Mouse (Mus musculus) gonadal fat pad, adult 2 months (tissue): ENCODE data around the gene Prkar1a. TPM values are rescaled to one million over a fixed set of nuclear protein-coding genes. Genes with fewer than 3 reads are reported as not detected.
"Not testable (repeated sequence)": the region's sequence is repeated elsewhere in the genome, so short reads cannot be mapped to it uniquely, and the experiment has no call there.

ENCODE experiments used
- DNase-seq: peaks from one replicate; pipeline ENCODE4 v3.0.0-alpha.2; 2012; ENCODE audit warnings: low read depth
- polyA plus RNA-seq: library from polyadenylated mRNA; depleted of rRNA; stranded (reverse); fragments of >200 nt; gene quantifications from 2 replicates; pipeline ENCODE4 v1.2.3, GENCODE M21; 2012

The Prkar1a gene
- polyA plus RNA-seq, 1 experiment, result 79.9 TPM

DNA sequence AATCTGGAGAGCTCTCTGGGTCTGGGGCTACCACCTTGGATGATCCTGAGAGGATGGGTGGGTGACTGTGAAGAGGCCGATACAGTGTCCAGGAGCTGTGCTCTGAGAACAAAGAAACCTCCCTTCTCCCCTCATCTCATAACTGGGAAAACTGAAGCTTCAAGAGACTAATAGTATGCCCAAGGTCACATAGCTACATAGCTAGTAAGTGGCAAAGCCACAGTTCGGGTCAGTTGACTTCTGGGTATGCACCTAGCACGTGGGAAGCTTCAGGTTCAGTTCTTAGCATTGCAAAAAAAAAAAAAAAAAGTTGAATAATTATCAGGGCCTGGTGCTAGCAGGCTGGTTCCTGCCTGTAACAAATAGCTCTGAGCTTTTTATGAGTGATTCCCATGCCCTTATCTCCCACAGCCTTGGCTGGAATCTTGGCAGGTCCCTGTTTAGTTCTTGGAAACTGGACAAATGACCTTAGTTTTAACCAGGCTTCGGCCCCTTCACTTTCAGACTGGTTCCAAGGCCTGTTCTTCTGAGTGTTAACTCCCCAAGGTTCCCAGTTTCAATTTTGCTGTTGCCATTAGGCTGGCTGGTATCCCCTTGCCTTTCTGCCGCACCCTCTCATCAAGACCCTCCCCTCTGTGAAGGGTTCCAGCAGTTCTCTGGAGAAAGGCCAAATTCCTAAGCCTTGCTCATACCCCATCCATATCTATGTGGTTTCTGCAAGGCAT, 7.5 kb upstream of the Prkar1a start:
- no peak for DNase-seq

DNA sequence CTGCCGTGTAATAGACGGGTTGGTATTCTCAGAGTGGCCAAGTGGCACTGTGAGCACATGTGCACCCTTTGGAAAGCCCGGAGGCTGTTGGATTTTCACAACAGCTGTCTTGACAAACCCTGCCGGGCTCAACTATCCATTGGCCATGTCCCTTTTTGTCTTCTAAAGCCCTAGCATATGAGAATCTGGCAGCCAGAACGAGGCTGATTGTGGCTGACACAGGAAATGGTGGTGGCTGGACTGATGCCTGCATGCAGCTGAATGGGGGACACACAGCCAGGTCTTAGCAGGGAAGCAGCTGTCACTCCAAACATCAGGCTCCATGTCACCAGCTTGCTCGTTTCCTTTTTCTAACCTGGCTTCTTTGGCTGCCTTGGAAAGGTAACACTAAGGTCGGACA, 695 bp upstream of the Prkar1a start:
- DNase-seq, result no peak

DNA sequence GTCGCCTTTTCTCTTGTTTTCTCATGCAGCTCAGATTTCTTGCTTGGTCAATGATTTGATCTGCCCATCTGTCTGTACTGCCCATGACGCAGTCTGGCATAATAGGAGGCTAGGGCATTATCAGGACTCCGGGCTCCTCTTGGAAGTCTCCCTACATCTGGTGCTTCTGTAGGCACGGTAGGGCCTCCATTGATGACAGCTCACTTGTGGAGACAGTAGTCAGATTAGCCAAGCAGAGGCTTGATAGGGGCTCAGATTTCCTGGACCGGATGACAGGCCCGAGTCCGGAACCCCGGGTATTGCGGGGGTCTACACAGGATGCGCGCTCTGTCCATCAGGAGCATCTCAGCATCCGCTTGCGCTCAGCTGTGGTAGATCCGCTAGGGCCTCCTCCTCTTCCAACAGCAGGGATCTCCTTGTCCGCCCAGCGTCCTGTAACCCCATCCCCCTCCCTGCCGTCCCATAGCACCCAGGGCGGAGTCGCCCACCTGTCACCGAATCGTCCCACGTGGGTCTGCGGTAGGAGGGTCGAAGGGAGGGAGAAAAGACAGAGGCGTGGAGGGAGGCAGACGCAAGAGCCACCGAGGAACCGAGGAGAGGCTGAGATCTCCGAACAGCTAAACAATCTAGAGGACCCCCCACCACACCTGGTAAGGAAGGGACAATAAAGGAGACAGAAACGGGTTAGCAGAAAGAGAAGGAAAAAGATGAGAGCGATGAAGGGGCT, 933 bp downstream of the Prkar1a start:
- DNase-seq, result no peak

DNA sequence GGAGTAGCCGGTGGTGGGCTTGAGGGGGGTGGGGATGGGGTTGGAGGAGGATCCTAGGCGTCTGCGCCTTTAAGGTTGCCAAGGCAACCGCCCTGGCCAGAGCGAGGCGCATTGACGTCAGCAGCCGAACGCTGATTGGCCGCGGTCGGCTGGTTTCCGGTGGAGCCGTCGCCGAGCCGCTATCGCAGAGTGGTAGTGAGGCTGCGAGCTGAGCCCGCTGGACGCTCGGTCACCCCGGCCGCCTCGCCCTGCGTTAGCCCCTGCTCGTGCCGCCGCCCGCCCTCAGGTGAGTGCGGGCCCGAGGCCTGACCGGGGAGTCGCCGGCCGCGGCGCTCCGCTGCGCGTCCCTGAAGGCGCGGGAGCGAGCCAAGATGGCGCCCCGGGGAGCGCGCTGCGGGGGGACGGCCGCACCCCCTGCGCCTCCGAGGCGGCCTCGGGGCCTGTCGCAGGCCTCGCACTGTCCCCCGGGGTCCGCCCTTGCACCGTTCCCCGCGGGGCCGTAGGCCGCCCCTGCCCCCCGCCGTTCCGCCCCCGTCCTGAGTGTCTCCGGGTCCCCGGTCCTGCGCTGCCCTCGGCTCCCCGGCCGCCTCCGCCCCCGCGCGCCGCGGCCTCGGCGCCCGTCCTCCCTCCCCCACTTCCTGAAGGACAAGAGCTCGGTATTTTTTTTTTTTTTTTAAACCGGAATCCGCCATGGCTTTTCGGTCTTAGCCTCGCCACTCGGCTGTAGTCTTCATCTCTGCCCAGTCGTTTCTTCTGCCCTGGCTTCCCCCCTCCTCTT, 1.8 kb downstream of the Prkar1a start:
- no peak for DNase-seq

DNA sequence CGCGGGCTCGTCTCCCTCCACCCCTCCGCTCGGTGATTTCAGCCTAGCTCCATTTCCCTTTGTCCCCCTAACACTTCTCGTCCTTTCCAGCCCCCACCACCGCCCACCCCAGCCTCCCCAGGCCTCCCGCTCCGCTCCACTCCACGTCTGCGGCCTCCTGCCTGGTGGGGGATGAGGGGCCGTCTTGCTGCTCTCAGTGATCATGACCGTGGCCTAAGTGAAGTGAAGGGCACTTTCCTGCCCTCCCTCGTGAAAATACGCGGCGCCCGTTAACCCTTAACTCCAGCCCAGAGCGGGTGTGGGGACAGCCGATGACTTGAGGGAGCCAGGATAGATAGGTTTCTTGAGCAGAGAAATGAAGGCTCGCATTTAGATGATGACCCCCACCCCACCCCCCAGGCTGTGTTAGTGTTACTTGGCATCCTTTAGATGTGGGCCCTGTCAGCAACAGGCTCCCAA, 2.4 kb downstream of the Prkar1a start:
- DNase-seq, result no peak

DNA sequence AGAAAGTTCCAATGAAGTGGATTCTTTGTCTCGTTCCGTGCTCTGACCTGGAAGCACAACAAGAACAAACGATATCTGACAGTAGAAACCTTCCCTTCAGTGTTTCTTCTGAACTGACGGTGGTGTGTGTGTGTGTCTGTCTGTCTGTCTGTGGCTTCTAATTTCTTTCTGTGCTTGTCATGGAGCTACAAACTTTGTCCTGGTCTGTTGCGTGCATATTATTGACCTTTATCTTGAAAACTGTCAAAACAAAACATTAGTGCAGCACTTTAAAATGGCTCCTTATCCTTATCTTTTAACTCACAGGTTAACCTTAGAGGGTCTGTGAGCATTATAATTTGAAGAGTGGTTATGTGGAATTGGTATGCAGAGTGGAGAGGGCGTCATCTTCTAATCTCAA, 3.3 kb downstream of the Prkar1a start:
- no peak for DNase-seq

DNA sequence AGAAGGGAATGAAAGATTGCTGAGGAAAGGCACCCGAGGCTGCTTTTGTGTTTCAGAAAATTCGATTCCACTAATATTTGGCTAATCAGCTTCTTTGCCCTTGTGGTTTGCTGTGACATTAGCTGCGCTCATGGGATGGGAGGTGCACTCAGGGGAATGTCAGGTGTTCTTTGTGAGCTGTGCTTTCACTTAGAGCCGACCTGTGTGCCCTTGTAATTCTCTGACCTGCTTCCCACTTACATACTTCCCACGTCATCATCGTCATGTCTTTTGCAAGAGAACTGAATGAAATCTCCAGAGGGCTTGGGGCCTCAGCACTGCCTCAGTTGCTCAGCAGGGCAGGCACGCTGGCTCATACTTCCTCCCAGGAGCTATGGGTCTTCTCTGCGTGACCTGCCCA, 4.0 kb downstream of the Prkar1a start:
- no peak for DNase-seq

DNA sequence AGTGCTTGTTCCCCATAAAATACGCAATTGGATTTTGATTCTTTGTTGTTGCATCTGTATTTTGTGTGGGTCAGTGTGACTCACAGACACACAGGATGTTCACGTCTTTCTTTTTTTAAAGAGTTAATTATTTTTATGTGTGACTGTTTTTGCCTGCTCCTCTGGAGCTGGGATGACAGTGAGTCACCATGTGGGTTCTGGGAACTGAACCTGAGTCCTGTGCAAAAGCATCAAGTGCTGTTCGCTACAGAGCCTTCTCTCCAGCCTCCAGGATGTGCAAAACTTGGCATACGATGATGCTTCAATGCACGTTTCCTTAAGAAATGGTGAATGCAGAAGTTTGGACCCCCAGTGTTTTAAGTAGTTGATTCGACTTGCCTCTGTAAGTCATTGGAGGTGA, 5.4 kb downstream of the Prkar1a start:
- DNase-seq, result no peak

DNA sequence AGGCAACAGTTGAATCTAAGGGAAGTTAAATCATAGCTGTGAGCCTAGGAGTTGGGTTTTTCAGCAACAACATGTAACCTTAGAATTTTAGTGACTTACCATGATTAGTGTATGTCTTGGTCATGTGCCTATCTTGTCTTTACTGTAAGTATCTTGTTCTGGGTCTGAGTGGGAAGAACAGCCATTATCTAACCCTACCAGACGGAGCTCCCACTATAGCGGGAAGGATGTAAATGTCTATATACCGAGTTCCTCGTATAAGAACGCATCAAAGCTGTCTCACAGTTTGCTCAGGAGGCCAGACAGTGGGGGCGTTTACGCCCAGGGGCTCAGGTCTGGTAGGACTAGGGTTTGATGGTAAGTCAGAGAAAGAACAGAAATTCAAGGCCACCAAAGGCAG, 7.0 kb downstream of the Prkar1a start:
- no peak for DNase-seq

DNA sequence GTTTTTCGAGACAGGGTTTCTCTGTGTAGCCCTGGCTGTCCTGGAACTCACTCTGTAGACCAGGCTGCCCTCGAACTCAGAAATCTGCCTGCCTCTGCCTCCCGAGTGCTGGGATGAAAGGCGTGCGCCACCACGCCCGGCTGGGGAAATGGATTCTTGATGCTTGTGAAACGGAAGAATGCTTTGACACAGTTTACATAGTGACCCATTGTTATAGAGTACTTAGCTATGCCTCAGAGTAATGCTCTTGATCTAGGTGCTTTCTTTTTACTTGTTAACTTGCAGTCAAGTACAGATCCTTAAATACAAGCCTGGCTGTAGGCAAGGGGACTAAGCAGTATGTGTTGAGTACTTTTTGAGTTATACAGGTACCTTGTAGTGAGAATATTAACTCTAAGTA, 11.3 kb downstream of the Prkar1a start:
- DNase-seq, result not testable (repeated sequence)

DNA sequence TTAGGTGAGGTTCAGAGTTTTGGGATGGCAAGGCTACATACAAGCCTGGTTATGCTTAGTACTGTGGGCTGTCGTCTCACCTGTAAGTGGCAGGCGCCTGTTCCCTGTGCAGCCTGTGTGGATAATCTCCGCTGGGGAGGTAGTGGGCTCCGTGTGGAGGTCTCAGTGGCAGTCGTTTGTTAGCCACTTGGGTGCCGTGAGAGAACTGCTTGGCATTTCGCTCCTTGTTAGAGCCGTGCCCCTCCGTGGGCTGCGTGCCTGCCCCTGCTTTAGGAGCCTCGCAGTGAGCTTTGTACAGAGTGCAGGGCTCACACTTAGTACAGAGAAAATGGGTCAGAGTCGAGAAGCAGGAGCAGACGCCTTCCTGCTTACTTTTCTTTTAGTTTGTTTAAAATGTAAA, 15.1 kb downstream of the Prkar1a start:
- no peak for DNase-seq

DNA sequence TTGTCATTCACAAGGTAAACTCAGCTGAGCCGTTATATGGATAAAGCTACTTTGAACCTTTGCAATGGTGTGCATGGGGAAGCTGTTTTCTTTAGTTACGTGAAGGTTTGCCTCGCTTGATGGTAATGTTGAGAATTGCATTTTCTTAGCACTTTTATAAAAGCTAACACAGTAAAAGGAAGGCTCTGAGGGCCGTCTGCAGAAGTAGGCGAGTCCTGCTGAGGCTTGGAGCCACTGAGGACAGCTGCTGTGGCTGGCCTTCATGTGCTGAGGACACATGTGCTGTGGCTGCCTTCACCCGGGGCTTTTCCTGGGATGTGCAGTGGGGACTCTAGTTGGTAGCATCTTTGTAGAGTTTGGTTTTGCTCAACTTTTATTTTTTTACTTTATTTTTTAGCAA, 16.2 kb downstream of the Prkar1a start:
- no peak for DNase-seq

DNA sequence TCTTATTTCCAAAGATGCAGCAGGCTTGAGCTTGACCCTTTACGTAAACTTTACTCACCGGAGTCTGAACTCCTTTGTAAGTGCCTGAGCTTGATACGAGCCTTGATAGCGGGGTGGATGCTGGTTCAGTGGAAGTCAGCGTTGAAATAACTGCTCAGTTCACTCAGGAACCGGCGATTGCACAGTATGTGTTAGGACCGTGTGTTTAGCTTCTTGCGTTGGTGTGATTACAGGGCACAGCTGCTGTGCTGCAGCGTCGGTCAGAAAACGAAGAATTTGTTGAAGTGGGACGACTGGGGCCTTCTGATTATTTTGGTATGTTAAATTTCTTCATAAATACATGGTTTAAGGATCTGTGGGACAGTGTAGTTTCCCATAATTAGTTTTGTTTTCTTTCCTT, 17.2 kb downstream of the Prkar1a start:
- DNase-seq, result no peak

DNA sequence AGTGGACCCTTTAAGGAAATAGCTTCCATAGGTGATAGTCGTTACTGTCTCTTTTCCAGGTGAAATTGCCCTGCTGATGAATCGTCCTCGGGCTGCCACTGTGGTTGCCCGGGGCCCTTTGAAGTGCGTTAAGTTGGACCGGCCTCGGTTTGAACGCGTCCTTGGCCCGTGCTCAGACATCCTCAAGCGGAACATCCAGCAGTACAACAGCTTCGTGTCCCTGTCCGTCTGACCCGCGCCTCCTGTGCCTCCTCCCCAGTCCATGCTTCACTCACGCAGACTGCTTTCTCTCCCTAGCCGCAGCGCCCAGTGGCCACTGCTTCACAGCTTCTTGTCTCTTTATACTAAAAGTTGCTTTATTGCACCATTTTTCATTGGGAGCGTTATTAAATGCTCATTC, 18.2 kb downstream of the Prkar1a start:
- DNase-seq, result no peak

DNA sequence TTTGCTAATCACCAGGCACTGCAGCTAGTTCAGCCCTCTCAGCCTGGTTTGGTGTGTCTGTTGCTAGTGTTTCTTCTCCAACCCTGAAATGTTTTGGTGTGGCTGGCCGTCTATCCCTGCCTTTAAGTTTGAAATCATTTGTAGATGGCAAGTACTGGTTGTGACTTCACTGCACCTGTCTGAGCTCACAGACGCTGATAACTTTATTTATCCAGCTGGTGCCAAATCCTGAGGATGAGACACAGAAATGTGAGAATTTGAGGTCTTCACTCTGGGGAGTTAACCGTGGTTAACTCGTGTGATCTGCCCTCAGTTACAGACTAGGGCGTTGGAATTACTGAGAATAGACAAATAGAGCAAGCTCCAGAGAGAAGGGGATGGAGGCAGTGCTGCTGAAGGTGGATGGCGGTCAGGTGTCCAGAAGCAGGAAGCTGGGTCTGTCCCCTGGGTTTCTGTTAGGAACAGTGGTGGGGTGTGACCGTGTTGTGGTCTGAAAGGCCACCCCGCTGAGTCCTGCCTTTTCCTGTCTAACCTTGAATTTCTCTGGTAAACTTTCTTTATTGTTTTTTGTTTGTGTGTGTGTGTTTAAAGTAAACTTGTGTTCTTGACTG, 19.0 kb downstream of the Prkar1a start:
- DNase-seq, result no peak

DNA sequence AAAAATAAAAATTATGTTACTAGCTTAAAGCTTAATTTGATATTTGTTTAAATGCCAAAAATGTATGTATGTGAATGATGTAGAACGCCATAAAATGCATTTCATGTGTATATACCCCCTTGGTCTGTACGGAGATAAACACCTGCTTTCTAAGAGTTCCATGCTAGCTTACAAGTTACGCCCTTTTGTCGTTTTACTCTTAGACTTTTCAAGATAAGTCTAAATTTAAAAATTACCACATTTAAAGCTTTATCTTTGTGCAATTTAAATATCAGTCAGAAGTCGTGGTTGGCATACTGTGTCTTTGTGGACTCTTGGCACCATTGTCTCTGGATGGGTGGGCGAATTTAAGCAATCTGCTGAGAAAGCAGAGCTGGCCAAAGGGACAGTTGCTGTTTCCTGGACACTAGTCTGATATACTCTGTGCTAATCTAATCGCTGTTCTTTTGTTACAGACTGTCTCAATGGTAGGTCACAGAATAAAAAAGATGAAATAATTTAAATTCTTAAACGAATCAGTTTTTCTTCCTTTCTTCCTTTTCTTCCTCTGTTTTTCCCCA, 20.0 kb downstream of the Prkar1a start:
- no peak for DNase-seq

DNA sequence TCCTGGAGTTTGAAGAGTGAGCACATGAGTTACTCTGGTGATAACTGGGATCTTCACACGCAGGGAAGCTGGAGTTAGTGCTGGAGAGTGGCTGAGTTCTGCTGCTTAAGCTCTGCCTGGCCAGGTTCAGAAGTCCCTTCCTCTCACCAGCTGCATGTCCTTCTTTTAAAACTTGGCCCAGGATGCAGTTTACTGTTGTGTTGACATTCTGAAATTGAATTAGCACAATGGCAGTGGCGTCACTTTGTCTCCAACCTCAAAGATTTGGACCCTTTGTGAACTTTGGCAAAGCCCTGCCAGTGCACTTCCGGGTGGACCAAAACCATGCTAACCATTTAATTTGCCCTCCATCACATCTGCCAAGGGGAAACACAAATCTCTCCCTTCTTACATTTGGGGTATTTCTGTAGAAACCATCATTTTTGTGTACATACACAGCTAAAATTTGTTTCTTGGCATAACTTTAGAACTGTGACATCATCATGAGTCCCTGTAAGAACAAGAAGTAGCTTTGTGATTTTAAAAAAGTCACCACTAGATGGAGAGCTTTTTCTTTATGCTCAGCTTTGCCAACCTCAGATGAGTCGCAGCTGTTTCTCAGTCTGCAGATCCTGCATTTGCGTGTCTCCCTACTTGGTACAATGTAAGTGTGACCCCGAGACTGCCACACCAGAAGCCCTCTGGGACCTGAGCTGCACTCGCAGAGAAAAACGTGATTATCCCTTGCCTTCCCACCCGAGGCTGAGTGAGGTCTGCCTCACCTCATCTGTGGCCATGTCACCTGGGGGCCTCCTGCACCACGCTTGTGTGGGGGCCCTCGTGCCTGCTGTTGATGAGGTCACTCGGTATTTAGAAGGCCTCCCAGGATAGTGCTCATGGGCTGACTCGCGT, 21.1 kb downstream of the Prkar1a start:
- DNase-seq, result no peak

DNA sequence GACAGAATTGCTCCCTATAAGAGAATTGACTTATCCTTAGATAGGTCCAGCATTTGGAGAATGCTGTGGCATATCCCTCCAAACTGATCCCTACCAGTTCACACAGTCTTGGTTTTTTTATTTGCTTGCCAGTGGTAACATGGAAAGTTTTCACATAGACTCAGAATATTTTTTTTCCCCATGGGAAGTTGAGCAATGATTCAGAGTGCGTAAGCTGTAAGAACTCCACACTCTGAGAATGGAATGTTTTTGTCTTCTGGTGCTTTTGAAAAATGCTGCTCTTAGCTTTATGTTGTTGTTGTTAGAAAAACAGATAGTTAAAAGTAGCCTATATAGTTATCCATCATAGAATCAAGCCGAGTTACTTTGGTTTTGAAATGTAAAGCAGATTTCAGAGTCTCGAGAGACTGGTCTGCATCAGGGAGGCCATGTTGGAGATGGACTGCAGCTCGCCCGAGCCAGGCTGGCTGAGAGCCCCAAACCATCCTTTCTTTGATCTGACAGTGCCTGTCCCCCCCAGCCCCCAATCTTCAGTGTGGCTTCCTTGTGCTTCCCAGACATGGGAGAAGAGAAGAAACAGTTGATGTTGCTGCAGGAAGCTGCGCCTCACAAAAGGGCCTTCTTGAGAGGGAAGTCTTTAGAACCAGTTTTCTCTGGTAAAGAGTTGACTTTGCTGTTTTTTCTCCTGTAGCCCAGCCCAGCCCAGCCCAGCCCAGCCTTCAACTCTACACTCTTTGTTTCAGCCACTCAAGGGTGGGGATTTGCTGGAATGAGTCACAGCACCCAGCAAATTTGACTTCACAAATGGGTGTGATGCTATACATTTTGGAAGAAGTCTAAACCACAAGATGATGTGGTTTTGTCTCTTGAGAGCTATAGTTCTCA, 22.2 kb downstream of the Prkar1a start:
- DNase-seq, result no peak

DNA sequence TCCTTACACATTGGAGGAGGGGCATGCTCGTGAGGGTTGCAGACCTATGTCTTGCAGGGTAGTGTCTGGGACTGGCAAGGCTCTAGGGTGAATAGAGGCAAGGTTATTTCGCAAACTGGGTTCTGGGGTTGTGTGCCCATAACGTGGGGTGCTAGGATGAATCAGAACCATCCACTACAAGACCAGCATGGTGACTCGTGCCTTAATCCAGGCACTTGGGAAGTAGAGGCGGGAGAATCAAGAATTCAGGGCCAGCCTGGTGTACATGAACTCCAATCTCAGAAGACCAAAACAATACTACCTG, 22.8 kb downstream of the Prkar1a start:
- no peak for DNase-seq

DNA sequence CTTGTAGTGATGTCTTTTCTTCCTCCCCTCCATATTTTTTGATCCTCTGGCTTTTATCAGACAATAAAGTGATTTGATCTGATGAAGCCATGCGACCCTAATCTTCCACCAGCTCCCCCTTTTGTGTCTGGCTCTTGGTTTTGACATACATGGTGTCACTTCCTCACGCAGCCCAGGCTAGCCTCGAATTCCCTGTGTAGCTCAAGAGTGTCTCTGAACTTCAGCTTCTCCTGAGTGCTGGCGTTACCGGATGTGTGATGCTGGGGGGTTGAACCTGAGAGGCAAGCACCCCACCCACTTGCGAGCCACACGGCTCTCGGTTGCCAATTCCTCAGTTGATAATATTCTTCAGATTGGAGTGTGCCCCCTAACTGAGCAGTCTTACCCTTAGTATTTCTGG, 23.2 kb downstream of the Prkar1a start:
- no peak for DNase-seq
